Mouse (Mus musculus): ENCODE measurements around the gene Tex21. TPM values are rescaled to one million over a fixed set of nuclear protein-coding genes. Genes with fewer than 3 reads are reported as not detected.
A peak's percentile ranks its signal among the peaks of the same experiment; 100 is the strongest.

Tex21 gene
- polyA plus RNA-seq, 1 experiment from 2014 or later = not detected

DNA sequence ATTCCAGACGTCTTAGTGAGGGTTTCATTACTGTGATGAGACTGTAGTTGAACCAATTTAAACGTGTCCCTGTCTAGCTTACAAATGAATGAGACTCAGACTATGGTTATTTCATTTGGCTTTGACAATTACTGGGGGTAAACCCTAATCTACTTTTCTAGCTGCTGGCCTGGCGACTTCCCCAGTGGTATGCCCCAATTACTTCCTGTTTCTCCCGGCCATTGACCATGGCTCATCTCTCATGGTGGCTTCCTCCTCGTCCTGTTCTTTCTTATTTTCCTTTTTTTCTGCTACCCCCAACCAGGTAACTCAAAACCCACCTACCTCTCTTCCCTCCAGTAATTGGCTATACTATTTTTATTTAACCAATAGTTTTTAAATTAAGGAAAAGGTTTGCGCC is 18.5 kb upstream of the Tex21 start:
- WGBS = 55% methylated on average over 6 of the region's 6 CpGs
- Histone ChIP-seq H3K36me3 (ENCODE audit: control insufficient read depth, insufficient read depth, low read length) (peaks cover 10% of the 10 kb centered on the region; the same call in 1 of the 2 replicates), H3K4me1 (replicated peaks; ENCODE audit: control insufficient read depth, insufficient read depth, low read length) (peaks cover 12% of the 10 kb centered on the region), H3K9ac (ENCODE audit: low read depth, low read length) (no peak overlapping the region), H3K27me3 (replicated peaks; ENCODE audit: control insufficient read depth, insufficient read depth, low read length) (no peaks in the 10 kb centered on the region), H3K27ac (ENCODE audit: low read depth, low read length) (no peak overlapping the region), H3K4me3 (ENCODE audit: low read depth, low read length) (no peak overlapping the region), H3K9me3 (ENCODE audit: control insufficient read depth, low read length) (no peaks in the 10 kb centered on the region), H3K4me2 (no peak overlapping the region)
- DNase-seq (ENCODE audit: low spot score) (no peak), ATAC-seq (replicated peaks; ENCODE audit: low FRiP score) (no peak)

DNA sequence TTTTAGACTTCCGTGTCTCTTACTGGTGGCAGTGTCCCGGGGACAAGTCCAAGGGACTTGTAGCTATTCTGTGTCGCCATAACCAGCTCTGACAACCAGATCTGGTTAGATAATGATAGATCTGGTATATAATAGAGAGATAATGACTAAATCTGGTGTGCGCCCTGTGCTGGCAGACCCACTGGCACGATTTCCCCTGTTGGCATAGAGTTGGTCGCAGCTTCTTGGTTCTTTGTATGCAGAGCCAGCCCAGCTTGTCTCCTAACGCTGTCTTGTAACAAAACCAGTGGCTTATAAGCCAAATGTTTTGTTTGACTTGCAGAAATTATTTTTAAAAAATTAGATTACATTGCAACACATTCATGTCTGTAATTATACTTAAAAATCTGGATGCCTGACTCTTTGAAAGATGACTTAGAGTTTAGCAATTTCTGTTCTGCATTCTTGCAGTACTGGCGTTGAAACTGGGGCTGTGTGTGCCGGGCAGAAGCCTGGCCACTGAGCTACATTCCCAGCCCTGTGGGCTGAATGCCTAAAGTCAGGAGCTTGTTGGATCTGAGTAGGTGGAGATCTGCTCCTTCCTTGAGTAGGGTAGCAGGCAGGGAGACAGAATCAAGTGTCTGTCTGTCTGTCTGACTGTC is 17.9 kb upstream of the Tex21 start:
- Histone ChIP-seq H3K36me3 (ENCODE audit: control insufficient read depth, insufficient read depth, low read length) (peaks cover 10% of the 10 kb centered on the region; the same call in 1 of the 2 replicates), H3K9me3 (ENCODE audit: control insufficient read depth, low read length) (no peaks in the 10 kb centered on the region), H3K4me1 (replicated peaks; ENCODE audit: control insufficient read depth, insufficient read depth, low read length) (peaks cover 12% of the 10 kb centered on the region), H3K4me3 (ENCODE audit: low read depth, low read length) (no peak overlapping the region), H3K4me2 (no peak overlapping the region), H3K27ac (ENCODE audit: low read depth, low read length) (no peak overlapping the region), H3K9ac (ENCODE audit: low read depth, low read length) (no peak overlapping the region), H3K27me3 (replicated peaks; ENCODE audit: control insufficient read depth, insufficient read depth, low read length) (no peaks in the 10 kb centered on the region)
- 85% methylated on average over 9 of the region's 9 CpGs for WGBS
- DNase-seq (ENCODE audit: low spot score) (no peak), ATAC-seq (replicated peaks; ENCODE audit: low FRiP score) (no peak)

DNA sequence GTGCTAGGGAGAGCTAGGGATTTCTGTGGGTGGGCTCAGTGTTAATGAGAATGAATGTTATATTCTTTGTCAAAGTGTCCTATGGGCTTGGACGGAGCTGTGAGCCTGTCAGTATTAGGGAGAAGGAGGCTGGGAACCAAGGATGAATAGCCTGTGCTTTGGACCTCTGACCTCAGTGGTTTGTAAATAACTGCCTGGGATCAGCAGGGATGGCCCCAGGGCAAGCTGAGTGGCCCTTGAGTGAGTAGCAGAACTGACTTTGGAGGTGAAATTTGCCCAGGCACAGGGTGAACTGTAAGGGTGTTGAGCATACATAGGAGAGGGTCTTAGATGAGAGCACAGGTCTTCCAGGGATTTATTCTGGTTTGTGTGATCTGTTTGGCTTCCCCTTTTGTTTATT is 17.3 kb upstream of the Tex21 start:
- ATAC-seq (replicated peaks; ENCODE audit: low FRiP score) (no peak), DNase-seq (ENCODE audit: low spot score) (no peak)
- peaks cover 9% of the 10 kb centered on the region; the same call in 1 of the 2 replicates for H3K36me3 ChIP-seq (ENCODE audit: control insufficient read depth, insufficient read depth, low read length)
- H3K4me2 ChIP-seq = no peak overlapping the region
- no peak overlapping the region for H3K4me3 ChIP-seq (ENCODE audit: low read depth, low read length)
- no peaks in the 10 kb centered on the region for H3K27me3 ChIP-seq (replicated peaks; ENCODE audit: control insufficient read depth, insufficient read depth, low read length)
- WGBS = 59% methylated on average over 1 of the region's 1 CpGs
- no peak overlapping the region for H3K9ac ChIP-seq (ENCODE audit: low read depth, low read length)
- H3K27ac ChIP-seq (ENCODE audit: low read depth, low read length) = no peak overlapping the region
- H3K9me3 ChIP-seq (ENCODE audit: control insufficient read depth, low read length) = no peaks in the 10 kb centered on the region
- H3K4me1 ChIP-seq (replicated peaks; ENCODE audit: control insufficient read depth, insufficient read depth, low read length) = peaks cover 12% of the 10 kb centered on the region

DNA sequence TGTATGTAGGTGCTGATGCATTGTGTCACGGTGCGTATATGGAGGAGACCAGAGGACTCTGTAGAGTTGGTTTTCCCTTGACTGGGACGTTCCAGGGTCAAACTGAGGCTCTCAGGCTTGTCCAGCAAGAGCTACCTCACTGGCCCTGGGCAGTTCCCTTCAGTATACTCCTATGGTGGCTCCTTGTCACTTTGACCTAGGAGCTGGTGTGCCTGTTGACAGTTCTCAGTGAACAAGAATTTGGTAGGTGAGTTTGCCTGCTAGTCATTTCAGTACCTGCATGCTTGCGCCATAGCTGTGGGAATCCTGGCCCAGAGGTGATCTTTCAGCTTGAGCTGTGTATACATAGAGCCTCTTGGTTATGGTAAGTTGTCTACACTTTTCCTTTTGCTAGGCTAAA is 16.4 kb upstream of the Tex21 start:
- ATAC-seq (replicated peaks; ENCODE audit: low FRiP score) = no peak
- DNase-seq (ENCODE audit: low spot score) = no peak
- Histone ChIP-seq H3K4me3 (ENCODE audit: low read depth, low read length) (no peak overlapping the region), H3K4me2 (no peak overlapping the region), H3K36me3 (ENCODE audit: control insufficient read depth, insufficient read depth, low read length) (peaks cover 8% of the 10 kb centered on the region; the same call in 1 of the 2 replicates), H3K9me3 (ENCODE audit: control insufficient read depth, low read length) (no peaks in the 10 kb centered on the region), H3K4me1 (replicated peaks; ENCODE audit: control insufficient read depth, insufficient read depth, low read length) (peaks cover 12% of the 10 kb centered on the region), H3K9ac (ENCODE audit: low read depth, low read length) (no peak overlapping the region), H3K27ac (ENCODE audit: low read depth, low read length) (no peak overlapping the region), H3K27me3 (replicated peaks; ENCODE audit: control insufficient read depth, insufficient read depth, low read length) (no peaks in the 10 kb centered on the region)
- WGBS = 91% methylated on average over 4 of the region's 4 CpGs

DNA sequence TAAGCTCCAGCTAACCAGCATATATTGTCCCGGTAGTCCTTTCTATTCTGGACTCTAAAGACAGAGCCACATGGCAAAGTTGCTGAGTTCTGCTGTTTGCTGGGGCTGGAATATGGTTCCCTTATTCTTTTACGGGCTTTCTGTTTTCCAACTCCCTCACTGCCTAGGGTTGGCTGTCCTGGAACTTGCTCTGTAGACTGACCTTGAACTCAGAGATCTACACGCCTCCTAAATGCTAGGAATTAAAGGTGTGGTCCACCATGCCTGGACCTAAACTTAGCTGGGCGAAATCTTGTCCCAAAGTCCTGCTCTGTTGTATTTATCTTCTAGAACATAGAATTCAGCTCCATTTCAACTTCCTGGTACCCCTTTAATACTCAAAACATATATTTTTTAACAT is 15.0 kb upstream of the Tex21 start:
- Histone ChIP-seq H3K9ac (ENCODE audit: low read depth, low read length) (no peak overlapping the region), H3K9me3 (ENCODE audit: control insufficient read depth, low read length) (no peaks in the 10 kb centered on the region), H3K27me3 (replicated peaks; ENCODE audit: control insufficient read depth, insufficient read depth, low read length) (no peaks in the 10 kb centered on the region), H3K36me3 (ENCODE audit: control insufficient read depth, insufficient read depth, low read length) (peaks cover 7% of the 10 kb centered on the region; the same call in 1 of the 2 replicates), H3K4me2 (no peak overlapping the region), H3K4me1 (replicated peaks; ENCODE audit: control insufficient read depth, insufficient read depth, low read length) (peaks cover 10% of the 10 kb centered on the region; the same call in 1 of the 2 replicates), H3K27ac (ENCODE audit: low read depth, low read length) (no peak overlapping the region), H3K4me3 (ENCODE audit: low read depth, low read length) (no peak overlapping the region)
- DNase-seq (ENCODE audit: low spot score) = no peak
- ATAC-seq (replicated peaks; ENCODE audit: low FRiP score) = no peak
- 85% methylated on average over 4 of the region's 4 CpGs for WGBS

DNA sequence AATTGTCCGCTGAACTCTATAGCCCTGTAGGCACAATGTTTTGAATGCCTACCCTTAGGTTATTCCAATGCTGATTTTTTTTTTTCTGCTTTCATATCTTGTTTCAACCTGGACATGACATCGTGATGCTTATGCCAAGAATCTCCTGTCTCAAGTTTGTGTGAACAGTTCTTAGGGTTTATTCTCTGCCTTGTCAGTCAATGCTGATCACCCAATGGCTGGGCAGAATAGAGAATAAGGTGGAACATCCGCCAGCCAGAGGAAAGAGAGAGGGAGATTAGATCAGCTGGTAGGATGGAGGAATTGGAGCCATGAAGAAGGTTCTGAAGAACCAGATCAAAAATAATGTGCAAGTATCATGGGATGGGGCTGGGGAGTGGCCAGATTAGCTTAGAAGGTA is 14.1 kb upstream of the Tex21 start:
- H3K36me3 ChIP-seq (ENCODE audit: control insufficient read depth, insufficient read depth, low read length) = peaks cover under 1% of the 10 kb centered on the region; the same call in 1 of the 2 replicates
- no peak overlapping the region for H3K4me2 ChIP-seq
- peaks cover 10% of the 10 kb centered on the region; the same call in 1 of the 2 replicates for H3K4me1 ChIP-seq (replicated peaks; ENCODE audit: control insufficient read depth, insufficient read depth, low read length)
- no peak overlapping the region for H3K4me3 ChIP-seq (ENCODE audit: low read depth, low read length)
- ATAC-seq (replicated peaks; ENCODE audit: low FRiP score) (no peak), DNase-seq (ENCODE audit: low spot score) (no peak)
- no peaks in the 10 kb centered on the region for H3K27me3 ChIP-seq (replicated peaks; ENCODE audit: control insufficient read depth, insufficient read depth, low read length)
- no peak overlapping the region for H3K9ac ChIP-seq (ENCODE audit: low read depth, low read length)
- H3K27ac ChIP-seq (ENCODE audit: low read depth, low read length) = no peak overlapping the region
- no peaks in the 10 kb centered on the region for H3K9me3 ChIP-seq (ENCODE audit: control insufficient read depth, low read length)
- 85% methylated on average over 3 of the region's 3 CpGs for WGBS

DNA sequence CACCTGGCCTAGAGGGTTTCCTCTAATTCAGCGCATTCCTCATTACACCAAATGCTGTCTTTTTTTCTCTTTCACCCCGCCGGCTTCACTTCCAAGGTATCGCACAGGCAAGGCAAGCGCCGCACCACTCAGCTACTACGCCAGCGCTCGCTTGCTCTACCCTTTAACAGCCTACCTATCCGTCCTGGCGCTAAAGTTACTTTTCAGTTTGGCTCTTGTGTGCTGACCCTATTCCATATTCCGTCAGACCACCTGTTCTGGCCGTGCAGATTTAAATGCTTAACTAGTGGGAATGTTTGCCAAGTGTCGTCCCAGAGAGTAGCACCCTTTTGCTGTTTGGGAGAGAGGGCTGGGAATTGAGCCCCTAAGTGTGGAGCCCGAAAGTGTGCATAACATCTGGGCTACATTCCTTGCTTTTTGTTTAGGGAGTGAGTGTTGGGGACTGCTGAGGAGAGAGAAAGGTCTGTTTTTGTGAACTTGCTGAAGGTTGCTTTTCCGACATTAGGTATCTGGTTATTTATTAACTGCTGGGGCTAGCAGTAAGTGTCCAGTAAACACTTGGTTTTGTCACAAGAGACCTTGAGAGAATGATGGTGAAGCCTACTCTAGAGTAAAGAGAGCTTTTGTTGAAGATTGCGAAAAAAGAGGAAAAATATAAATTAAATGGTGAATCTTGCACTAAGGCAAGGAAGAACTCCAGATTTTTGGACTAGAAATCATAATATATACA is 9.7 kb upstream of the Tex21 start:
- Histone ChIP-seq H3K27ac (ENCODE audit: low read depth, low read length) (peak overlapping the region; percentile 53; the same call in 1 of the 2 replicates), H3K4me1 (replicated peaks; ENCODE audit: control insufficient read depth, insufficient read depth, low read length) (0 out of 2 replicates have a peak, but pooled peaks cover 2% of the 10 kb centered on the region), H3K9ac (ENCODE audit: low read depth, low read length) (peak overlapping the region; percentile 86), H3K4me2 (peak overlapping the region; percentile 96), H3K9me3 (ENCODE audit: control insufficient read depth, low read length) (no peaks in the 10 kb centered on the region), H3K27me3 (replicated peaks; ENCODE audit: control insufficient read depth, insufficient read depth, low read length) (no peaks in the 10 kb centered on the region), H3K36me3 (ENCODE audit: control insufficient read depth, insufficient read depth, low read length) (no peaks in the 10 kb centered on the region), H3K4me3 (ENCODE audit: low read depth, low read length) (peak overlapping the region; percentile 86)
- ATAC-seq (replicated peaks; ENCODE audit: low FRiP score) (no peak), DNase-seq (ENCODE audit: low spot score) (no peak)
- WGBS = 4% methylated on average over 17 of the region's 17 CpGs

DNA sequence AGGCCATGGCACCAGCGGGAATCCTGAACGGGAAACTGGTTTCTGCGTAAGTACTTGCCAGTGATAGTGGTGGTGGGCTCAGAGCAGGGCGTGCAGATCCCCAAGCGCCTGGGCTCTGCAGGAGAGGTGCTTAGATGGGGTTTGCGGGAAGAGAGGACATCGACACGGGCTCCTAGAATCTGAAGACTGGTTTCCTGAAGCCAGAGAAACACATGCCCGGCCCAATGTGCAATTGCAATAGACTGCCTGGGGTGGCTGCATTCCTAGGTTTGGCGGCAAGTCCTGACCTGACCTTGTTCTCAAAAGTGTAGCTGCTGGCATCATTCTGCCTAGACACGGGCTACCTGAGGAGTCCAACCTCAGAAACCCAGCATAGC is 8.9 kb upstream of the Tex21 start:
- Histone ChIP-seq H3K36me3 (ENCODE audit: control insufficient read depth, insufficient read depth, low read length) (no peaks in the 10 kb centered on the region), H3K4me1 (replicated peaks; ENCODE audit: control insufficient read depth, insufficient read depth, low read length) (0 out of 2 replicates have a peak, but pooled peaks cover 2% of the 10 kb centered on the region), H3K4me3 (ENCODE audit: low read depth, low read length) (peak overlapping the region; percentile 86), H3K9ac (ENCODE audit: low read depth, low read length) (peak overlapping the region; percentile 86), H3K4me2 (peak overlapping the region; percentile 96), H3K27ac (ENCODE audit: low read depth, low read length) (peak overlapping the region; percentile 84), H3K9me3 (ENCODE audit: control insufficient read depth, low read length) (no peaks in the 10 kb centered on the region), H3K27me3 (replicated peaks; ENCODE audit: control insufficient read depth, insufficient read depth, low read length) (no peaks in the 10 kb centered on the region)
- no peak for DNase-seq (ENCODE audit: low spot score)
- ATAC-seq (replicated peaks; ENCODE audit: low FRiP score) = peak; percentile 25
- under 1% methylated on average over 11 of the region's 11 CpGs for WGBS
